Mouse (Mus musculus): ENCODE results near the gene BC067074.

BC067074 gene

GRCm38 (mm10) chr13:113324241-113324640 lies 31.3 kb downstream of the BC067074 start:
- no peak for DNase-seq

- DNase-seq, result no peak
These were observed 32.7 kb downstream of the BC067074 start for GRCm38 (mm10) chr13:113325678-113326077.

GRCm38 (mm10) chr13:113332256-113332655 lies 39.3 kb downstream of the BC067074 start:
- no peak for DNase-seq

- DNase-seq, result peak; percentile 91
These were observed 40.4 kb downstream of the BC067074 start for GRCm38 (mm10) chr13:113333374-113333773.

- DNase-seq, result peak; percentile 57
These were observed 41.0 kb downstream of the BC067074 start for GRCm38 (mm10) chr13:113333931-113334330.

GRCm38 (mm10) chr13:113334773-113335172 lies 41.8 kb downstream of the BC067074 start:
- DNase-seq, result peak; percentile 71

GRCm38 (mm10) chr13:113337223-113337858 lies 44.4 kb downstream of the BC067074 start:
- no peak for DNase-seq

GRCm38 (mm10) chr13:113340644-113341043 lies 47.7 kb downstream of the BC067074 start:
- DNase-seq, result no peak

- DNase-seq, result no peak
These were observed 48.2 kb downstream of the BC067074 start for GRCm38 (mm10) chr13:113341161-113341560.

GRCm38 (mm10) chr13:113342355-113342919 lies 49.5 kb downstream of the BC067074 start:
- DNase-seq, result no peak

GRCm38 (mm10) chr13:113350743-113351430 lies 57.9 kb downstream of the BC067074 start:
- DNase-seq, result peak; percentile 89

- no peak for DNase-seq
These were observed 60.6 kb downstream of the BC067074 start for GRCm38 (mm10) chr13:113353546-113353945.

GRCm38 (mm10) chr13:113353955-113354354 lies 61.0 kb downstream of the BC067074 start:
- no peak for DNase-seq

- DNase-seq, result peak; percentile 98
These were observed 62.1 kb downstream of the BC067074 start for GRCm38 (mm10) chr13:113355022-113355421.

GRCm38 (mm10) chr13:113357438-113358144 lies 64.6 kb downstream of the BC067074 start:
- DNase-seq, result no peak

GRCm38 (mm10) chr13:113359676-113360075 lies 66.7 kb downstream of the BC067074 start:
- DNase-seq, result no peak

- peak; percentile 85 for DNase-seq
These were observed 73.0 kb downstream of the BC067074 start for GRCm38 (mm10) chr13:113365976-113366375.

GRCm38 (mm10) chr13:113368931-113369579 lies 76.1 kb downstream of the BC067074 start:
- DNase-seq, result peak; percentile 85

GRCm38 (mm10) chr13:113369622-113370021 lies 76.7 kb downstream of the BC067074 start:
- DNase-seq, result peak; percentile 83

- peak; percentile 78 for DNase-seq
These were observed 80.5 kb downstream of the BC067074 start for GRCm38 (mm10) chr13:113373291-113374083.

- no peak for DNase-seq
These were observed 81.1 kb downstream of the BC067074 start for GRCm38 (mm10) chr13:113374084-113374405.

GRCm38 (mm10) chr13:113377631-113378030 lies 84.7 kb downstream of the BC067074 start:
- peak; percentile 82 for DNase-seq
